Mouse (Mus musculus) lung, embryonic 14.5 days (tissue): ENCODE data around the gene Rfc4. TPM values are rescaled to one million over a fixed set of nuclear protein-coding genes. Genes with fewer than 3 reads are reported as not detected.

Experiments used
- ATAC-seq: fragments of 200-750 bp; cut with Nextera tagmentation; 2 replicates; pipeline ENCODE4 v1.8.0; 2017; ENCODE audit warnings: mild to moderate bottlenecking, moderate TSS enrichment, moderate library complexity; ENCODE audit not compliant: insufficient read depth
- DNase-seq: peaks from one replicate; pipeline ENCODE4 v3.0.0-alpha.2; 2015
- H3K27ac ChIP-seq: fragments of 300-500 bp; sonication (generic); 2 replicates; pipeline ENCODE4 v1.5.1; 2014; ENCODE audit warnings: low read depth, mild to moderate bottlenecking, moderate library complexity
- H3K27me3 ChIP-seq: fragments of 300-500 bp; sonication (generic); 2 replicates; pipeline ENCODE4 v1.6.1; 2014; ENCODE audit warnings: low read length, control low read depth; ENCODE audit not compliant: insufficient read depth
- H3K36me3 ChIP-seq: fragments of 300-500 bp; sonication (generic); 2 replicates; pipeline ENCODE4 v1.6.1; 2014; ENCODE audit warnings: control low read depth; ENCODE audit not compliant: insufficient read depth
- H3K4me1 ChIP-seq: fragments of 300-500 bp; sonication (generic); 2 replicates; pipeline ENCODE4 v1.6.1; 2014; ENCODE audit warnings: antibody characterized with exemption, control low read depth; ENCODE audit not compliant: insufficient read depth
- H3K4me2 ChIP-seq: fragments of 300-500 bp; sonication (generic); 2 replicates; pipeline ENCODE4 v1.6.1; 2014; ENCODE audit warnings: mild to moderate bottlenecking
- H3K4me3 ChIP-seq: fragments of 300-500 bp; sonication (generic); 2 replicates; pipeline ENCODE4 v1.5.1; 2014; ENCODE audit warnings: low read depth, low read length
- H3K9ac ChIP-seq: fragments of 300-500 bp; sonication (generic); 2 replicates; pipeline ENCODE4 v1.6.1; 2014
- H3K9me3 ChIP-seq: fragments of 300-500 bp; sonication (generic); 2 replicates; pipeline ENCODE4 v1.6.1; 2016; ENCODE audit warnings: low read depth, low read length, control low read depth
- CTCF ChIP-seq: IDR thresholded peaks from 2 replicates; pipeline ENCODE4 v1.5.1; 2016; ENCODE audit warnings: antibody characterized with exemption, low read depth
- WGBS: fragments of 180-500 bp; shearing (Covaris S2); extraction: QIAGEN DNeasy Blood & Tissue Kit; methylation state at CpG from one replicate; pipeline ENCODE4 v1.1.7; 2014; 5-methylcytosine and 5-hydroxymethylcytosine counted together
- polyA plus RNA-seq: library from polyadenylated mRNA; unstranded; fragments of >200 nt; fragmentation: Nextera tagmentation; extraction: Ambion mirVana; gene quantifications from 2 replicates; pipeline ENCODE4 v1.2.1, GENCODE M21; 2014

Rfc4 gene
- polyA plus RNA-seq, 1 experiment from 2014 or later = 148 TPM

DNA sequence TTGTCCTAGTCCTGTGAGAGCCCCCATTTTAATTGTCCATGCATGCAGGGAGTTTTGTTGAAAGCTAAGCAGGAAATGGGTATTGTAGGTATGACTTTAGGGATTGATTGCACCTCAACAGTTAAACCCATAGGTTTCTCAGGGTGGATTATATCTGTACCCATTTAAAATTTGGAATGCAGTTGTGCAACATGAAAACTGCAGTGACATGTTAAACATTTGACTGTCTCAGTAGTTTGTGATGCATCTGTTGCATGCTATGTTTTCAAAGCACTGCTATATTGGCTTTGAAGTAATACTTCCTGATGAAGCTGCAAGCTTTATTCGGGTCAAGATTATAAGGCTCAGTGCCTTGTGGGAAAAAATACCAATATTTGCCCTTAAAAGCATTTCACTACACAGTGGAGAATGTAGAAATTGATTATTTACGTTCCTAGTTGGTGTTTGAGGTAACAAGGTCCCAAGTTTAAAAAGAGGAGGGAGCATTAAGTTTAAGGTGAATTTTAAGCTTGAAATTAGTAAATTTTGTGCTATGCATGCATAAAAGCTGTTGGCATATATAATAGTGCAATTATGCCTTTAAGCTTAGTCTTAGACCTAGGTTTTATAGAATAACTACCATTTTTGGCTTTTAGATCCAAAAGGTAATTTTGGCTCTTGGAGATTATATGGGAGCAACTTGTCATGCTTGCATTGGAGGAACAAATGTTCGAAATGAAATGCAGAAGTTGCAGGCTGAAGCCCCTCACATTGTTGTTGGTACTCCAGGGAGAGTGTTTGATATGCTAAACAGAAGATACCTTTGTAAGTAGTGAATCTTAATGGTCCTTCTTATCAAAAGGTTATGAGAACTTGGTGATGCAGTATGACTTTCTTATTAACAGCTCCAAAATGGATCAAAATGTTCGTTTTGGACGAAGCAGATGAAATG, 17.9 kb downstream of the Rfc4 start:
- Histone ChIP-seq H3K9ac (peak overlapping the region; percentile 100), H3K27ac (peak overlapping the region; percentile 99), H3K27me3 (no peaks in the 10 kb centered on the region), H3K4me3 (peak overlapping the region; percentile 99), H3K4me1 (peaks cover 5% of the 10 kb centered on the region; the same call in 1 of the 2 replicates), H3K36me3 (peaks cover 61% of the 10 kb centered on the region), H3K9me3 (no peaks in the 10 kb centered on the region), H3K4me2 (peak overlapping the region; percentile 97)
- DNase-seq (no peak), ATAC-seq (no peak)
- TF ChIP-seq CTCF = no peak
- WGBS = 41% methylated on average over 5 of the region's 5 CpGs

DNA sequence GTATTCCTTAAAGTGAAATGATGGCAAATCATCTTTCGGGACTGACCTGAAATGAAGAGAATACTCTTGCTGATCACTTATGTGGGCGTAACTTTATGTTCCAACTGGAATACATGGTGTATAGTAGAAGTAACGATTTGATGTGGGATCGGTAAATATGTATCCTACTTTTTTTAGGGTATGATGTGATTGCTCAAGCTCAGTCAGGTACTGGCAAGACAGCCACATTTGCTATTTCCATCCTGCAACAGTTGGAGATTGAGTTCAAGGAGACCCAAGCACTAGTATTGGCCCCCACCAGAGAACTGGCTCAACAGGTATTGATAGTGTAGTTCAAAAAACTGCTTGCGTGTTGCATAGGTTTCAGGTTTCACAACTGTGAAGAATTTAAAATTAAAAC, 18.6 kb downstream of the Rfc4 start:
- peak overlapping the region; percentile 99 for H3K27ac ChIP-seq
- no peak for TF ChIP-seq CTCF
- H3K27me3 ChIP-seq = no peaks in the 10 kb centered on the region
- 2% methylated on average over 5 of the region's 5 CpGs for WGBS
- H3K36me3 ChIP-seq = peaks cover 54% of the 10 kb centered on the region
- H3K4me1 ChIP-seq = peaks cover 5% of the 10 kb centered on the region; the same call in 1 of the 2 replicates
- peak overlapping the region; percentile 97 for H3K4me2 ChIP-seq
- H3K9ac ChIP-seq = peak overlapping the region; percentile 100
- H3K9me3 ChIP-seq = no peaks in the 10 kb centered on the region
- no peak for DNase-seq
- peak overlapping the region; percentile 99 for H3K4me3 ChIP-seq
- no peak for ATAC-seq

DNA sequence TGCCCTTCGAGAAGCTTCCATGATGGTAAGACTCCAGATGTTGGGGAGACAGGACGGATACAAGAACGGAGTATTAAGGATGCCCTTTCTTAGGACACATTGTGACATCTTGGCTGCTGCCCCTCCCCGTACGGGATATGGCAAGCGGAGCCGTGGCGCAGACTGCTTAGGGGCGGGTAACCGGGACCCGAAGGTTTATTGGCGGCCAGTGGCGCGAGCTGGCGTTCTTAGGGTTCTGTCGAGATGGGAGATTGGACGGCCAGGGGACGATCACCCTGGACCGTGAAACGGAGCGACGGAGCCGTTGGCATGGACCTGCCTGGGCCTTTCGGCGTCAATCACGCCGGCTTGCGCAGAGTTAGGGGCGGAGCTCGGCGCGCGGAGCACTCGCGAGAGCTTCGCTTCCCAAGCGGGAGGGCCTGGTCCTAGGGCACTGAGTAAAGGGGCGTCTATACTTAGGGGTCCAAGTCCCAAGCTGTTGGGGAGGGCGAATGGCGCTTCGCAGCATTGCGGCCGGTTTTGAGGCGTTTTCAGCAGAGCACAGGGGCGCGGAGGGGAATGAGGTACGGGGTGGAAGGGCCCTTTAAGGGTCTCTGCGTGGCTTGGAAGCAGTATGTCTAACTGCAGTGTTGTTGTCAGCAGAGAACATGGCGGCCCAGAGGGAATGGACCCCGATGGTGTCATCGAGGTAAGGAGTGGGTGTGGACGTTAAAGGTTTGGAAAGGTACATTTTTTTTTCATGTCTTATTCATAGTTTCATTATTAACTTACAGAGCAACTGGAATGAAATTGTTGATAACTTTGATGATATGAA, 19.4 kb downstream of the Rfc4 start:
- peak overlapping the region; percentile 99 for H3K27ac ChIP-seq
- peak; percentile 78 for ATAC-seq
- H3K4me3 ChIP-seq = peak overlapping the region; percentile 99
- DNase-seq = peak; percentile 91
- H3K27me3 ChIP-seq = no peaks in the 10 kb centered on the region
- H3K36me3 ChIP-seq = peaks cover 51% of the 10 kb centered on the region
- H3K9me3 ChIP-seq = no peaks in the 10 kb centered on the region
- peak overlapping the region; percentile 100 for H3K9ac ChIP-seq
- peaks cover 5% of the 10 kb centered on the region; the same call in 1 of the 2 replicates for H3K4me1 ChIP-seq
- H3K4me2 ChIP-seq = peak overlapping the region; percentile 97
- WGBS = under 1% methylated on average over 52 of the region's 52 CpGs
- no peak for TF ChIP-seq CTCF

DNA sequence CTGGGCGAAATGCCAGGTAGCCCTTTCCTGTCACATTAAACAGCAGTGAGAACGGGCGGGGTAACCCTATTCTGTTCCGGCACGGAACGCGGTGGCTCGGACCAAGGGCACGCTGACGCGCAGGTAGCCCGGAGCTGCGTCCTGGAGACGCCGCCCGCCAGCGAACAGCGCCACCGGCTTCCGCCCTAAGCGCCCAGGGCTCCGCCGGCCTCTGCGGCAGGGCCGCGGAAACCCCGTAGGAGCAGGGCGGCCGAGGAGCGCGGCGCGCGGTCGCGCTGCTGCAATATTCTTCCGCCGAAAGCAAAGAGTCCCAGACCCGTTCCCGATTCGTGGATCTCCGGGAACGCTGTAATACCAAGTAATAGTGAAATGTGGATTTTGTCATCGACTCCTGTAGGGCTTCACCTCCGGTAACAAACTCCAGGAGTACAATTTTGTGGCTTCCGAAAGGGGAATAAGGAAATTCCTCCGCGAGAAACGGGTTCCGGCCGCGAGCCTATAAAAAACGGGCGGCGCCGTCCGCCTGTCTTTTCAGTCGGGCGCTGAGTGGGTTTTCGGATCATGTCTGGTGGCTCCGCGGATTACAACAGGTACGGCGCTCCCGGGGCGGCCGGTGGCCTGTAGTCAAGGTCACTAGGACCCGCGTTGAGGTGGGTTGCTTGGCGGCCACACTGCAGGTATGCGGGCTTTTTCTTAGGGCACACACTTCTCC, 20.1 kb downstream of the Rfc4 start, which contains the start of gene Eif4a2:
Eif4a2 (plus strand) TSS at position 214 of the 712 bp plus-strand sequence.
- H3K4me3 ChIP-seq = peak within 1 kb of the TSS; percentile 99
- WGBS = under 1% methylated on average over 71 of the region's 71 CpGs
- H3K9me3 ChIP-seq = no peaks in the 10 kb centered on the region
- ATAC-seq (peak; percentile 88), DNase-seq (peak; percentile 95)
- H3K9ac ChIP-seq = peak within 1 kb of the TSS; percentile 100
- peak within 1 kb of the TSS; percentile 97 for H3K4me2 ChIP-seq
- no peaks in the 10 kb centered on the region for H3K27me3 ChIP-seq
- no peak; the same call in 1 of the 2 replicates for TF ChIP-seq CTCF
- H3K27ac ChIP-seq = peak within 1 kb of the TSS; percentile 99
- H3K36me3 ChIP-seq = peaks cover 43% of the 10 kb centered on the region
- H3K4me1 ChIP-seq = peaks cover 5% of the 10 kb centered on the region; the same call in 1 of the 2 replicates

DNA sequence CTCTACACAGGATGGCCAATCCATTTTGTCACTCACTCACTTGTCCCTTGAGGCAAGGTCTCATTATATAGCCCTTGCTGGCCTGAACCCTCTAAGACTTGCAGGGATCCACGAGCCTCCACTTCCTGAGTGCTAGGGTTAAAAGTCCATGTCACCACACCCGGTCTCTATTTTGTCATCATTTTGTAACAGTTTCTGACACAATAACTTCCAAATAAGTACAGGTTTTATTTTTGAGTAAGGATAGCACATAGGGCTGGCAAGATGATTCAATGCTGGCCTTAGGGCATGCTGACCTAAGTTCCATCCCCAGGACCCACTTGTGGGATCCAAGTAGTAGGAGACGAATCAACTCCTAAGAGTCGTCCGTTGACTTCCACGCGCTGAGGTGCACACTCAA, 21.4 kb downstream of the Rfc4 start:
- Histone ChIP-seq H3K4me1 (peaks cover 5% of the 10 kb centered on the region; the same call in 1 of the 2 replicates), H3K27ac (no peak overlapping the region), H3K9ac (no peak overlapping the region), H3K36me3 (peaks cover 31% of the 10 kb centered on the region), H3K4me2 (no peak overlapping the region), H3K9me3 (no peaks in the 10 kb centered on the region), H3K27me3 (no peaks in the 10 kb centered on the region), H3K4me3 (no peak overlapping the region)
- DNase-seq = no peak
- 59% methylated on average over 7 of the region's 7 CpGs for WGBS
- ATAC-seq = no peak
- TF ChIP-seq CTCF = no peak

DNA sequence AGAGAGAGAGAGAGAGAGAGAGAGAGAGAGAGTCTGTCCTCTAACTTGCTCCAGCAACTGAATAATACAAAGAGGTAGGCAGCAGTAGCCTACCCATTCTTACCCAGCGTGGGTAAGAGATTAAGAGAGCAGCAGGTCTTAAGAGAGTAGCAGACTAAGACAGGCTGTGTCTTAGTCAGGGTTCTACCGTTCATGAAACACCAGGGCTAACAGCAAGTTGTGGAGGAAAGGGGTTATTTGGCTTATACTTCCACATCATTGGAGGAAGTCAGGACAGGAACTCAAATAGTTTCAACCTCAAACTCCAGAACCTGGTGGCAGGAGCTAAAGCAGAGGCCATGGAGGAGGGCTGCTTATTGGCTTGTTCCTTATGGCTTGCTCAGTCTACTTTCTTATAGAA, 23.7 kb downstream of the Rfc4 start:
- Histone ChIP-seq H3K36me3 (peaks cover 8% of the 10 kb centered on the region), H3K27ac (no peak overlapping the region), H3K4me3 (no peak overlapping the region), H3K4me1 (no peaks in the 10 kb centered on the region), H3K9ac (no peak overlapping the region), H3K27me3 (no peaks in the 10 kb centered on the region), H3K4me2 (no peak overlapping the region), H3K9me3 (no peaks in the 10 kb centered on the region)
- no peak for TF ChIP-seq CTCF
- ATAC-seq = no peak
- WGBS = 58% methylated on average over 2 of the region's 2 CpGs
- DNase-seq = no peak
